Mouse (Mus musculus) stomach, embryonic 14.5 days (tissue): Measurements from ENCODE around the gene Gm37240. TPM values are rescaled to one million over a fixed set of nuclear protein-coding genes. Genes with fewer than 3 reads are reported as not detected.

Source experiments
- ATAC-seq: fragments of 200-750 bp; cut with Nextera tagmentation; 2 replicates; pipeline ENCODE4 v1.8.0; 2017; ENCODE audit warnings: low read depth, moderate TSS enrichment; ENCODE audit not compliant: insufficient number of reproducible peaks, insufficient read depth, low FRiP score
- H3K27ac ChIP-seq: fragments of 300-500 bp; sonication (generic); 2 replicates; pipeline ENCODE4 v1.5.1; 2014; ENCODE audit warnings: mild to moderate bottlenecking, low read length, moderate library complexity, mixed read lengths
- H3K27me3 ChIP-seq: fragments of 300-500 bp; sonication (generic); 2 replicates; pipeline ENCODE4 v1.6.1; 2014; ENCODE audit warnings: low read length, control low read depth, mixed read lengths; ENCODE audit not compliant: control insufficient read depth, insufficient read depth
- H3K36me3 ChIP-seq: fragments of 300-500 bp; sonication (generic); 2 replicates; pipeline ENCODE4 v1.6.1; 2014; ENCODE audit warnings: mild to moderate bottlenecking, control low read depth, low read length, moderate library complexity, mixed read lengths; ENCODE audit not compliant: control insufficient read depth, insufficient read depth
- H3K4me1 ChIP-seq: fragments of 300-500 bp; sonication (generic); 2 replicates; pipeline ENCODE4 v1.6.1; 2014; ENCODE audit warnings: low read length, control low read depth, mixed read lengths; ENCODE audit not compliant: control insufficient read depth, insufficient read depth
- H3K4me2 ChIP-seq: fragments of 300-500 bp; sonication (generic); replicated peaks from 2 replicates; pipeline ENCODE4 v1.6.1; 2014; ENCODE audit warnings: low read depth, low read length, control low read depth
- H3K4me3 ChIP-seq: fragments of 300-500 bp; sonication (generic); 2 replicates; pipeline ENCODE4 v1.5.1; 2014; ENCODE audit warnings: low read depth, low read length, control low read depth
- H3K9ac ChIP-seq: fragments of 300-500 bp; sonication (generic); replicated peaks from 2 replicates; pipeline ENCODE4 v1.6.1; 2014; ENCODE audit warnings: low read depth, mild to moderate bottlenecking, control low read depth, low read length, moderate library complexity, mixed read lengths
- H3K9me3 ChIP-seq: fragments of 300-500 bp; sonication (generic); 2 replicates; pipeline ENCODE4 v1.6.1; 2016; ENCODE audit warnings: low read depth, low read length, control low read depth; ENCODE audit not compliant: control insufficient read depth
- WGBS: fragments of 180-500 bp; shearing (Covaris S2); extraction: QIAGEN DNeasy Blood & Tissue Kit; methylation state at CpG from one replicate; pipeline ENCODE4 v1.1.7; 2014; 5-methylcytosine and 5-hydroxymethylcytosine counted together
- polyA plus RNA-seq: library from polyadenylated mRNA; unstranded; fragments of >200 nt; fragmentation: Nextera tagmentation; extraction: Ambion mirVana; gene quantifications from 2 replicates; pipeline ENCODE4 v1.2.1, GENCODE M21; 2014

The Gm37240 gene
- polyA plus RNA-seq, 1 experiment from 2014 or later: 9.6 TPM

GRCm38 (mm10) chr3:85888221-85888671 lies 928 bp upstream of the Gm37240 start:
- no peak overlapping the region for H3K9ac ChIP-seq
- ATAC-seq: no peak
- WGBS: 14% methylated on average over 11 of the region's 11 CpGs

GRCm38 (mm10) chr3:85886636-85887238 lies 581 bp downstream of the Gm37240 start:
- 4% methylated on average over 22 of the region's 22 CpGs for WGBS
- Histone ChIP-seq H3K9me3 (no peaks in the 10 kb centered on the region), H3K4me3 (peak overlapping the region; percentile 49), H3K27me3 (no peaks in the 10 kb centered on the region), H3K4me2 (peak overlapping the region; percentile 85), H3K4me1 (peaks cover 5% of the 10 kb centered on the region; the same call in 1 of the 2 replicates), H3K36me3 (no peaks in the 10 kb centered on the region), H3K27ac (no peak overlapping the region), H3K9ac (peak overlapping the region; percentile 32; the same call in 1 of the 2 replicates)
- no peak for ATAC-seq

More at GRCm38 (mm10) chr3:85888221-85888671, 928 bp upstream of the Gm37240 start:
- H3K27me3 ChIP-seq: no peaks in the 10 kb centered on the region
- no peaks in the 10 kb centered on the region for H3K36me3 ChIP-seq
- peak overlapping the region; percentile 49; the same call in 1 of the 2 replicates for H3K4me3 ChIP-seq
- H3K27ac ChIP-seq: no peak overlapping the region; the same call in 1 of the 2 replicates
- no peaks in the 10 kb centered on the region for H3K9me3 ChIP-seq
- peaks cover 5% of the 10 kb centered on the region; the same call in 1 of the 2 replicates for H3K4me1 ChIP-seq
- H3K4me2 ChIP-seq: peak overlapping the region; percentile 85

- no peak overlapping the region for H3K4me3 ChIP-seq
- H3K27ac ChIP-seq: no peak overlapping the region
- no peak for ATAC-seq
- peak overlapping the region; percentile 85; the same call in 1 of the 2 replicates for H3K4me2 ChIP-seq
- no peak overlapping the region for H3K9ac ChIP-seq
- 67% methylated on average over 1 of the region's 1 CpGs for WGBS
- no peaks in the 10 kb centered on the region for H3K36me3 ChIP-seq
- no peaks in the 10 kb centered on the region for H3K27me3 ChIP-seq
- no peaks in the 10 kb centered on the region for H3K9me3 ChIP-seq
- H3K4me1 ChIP-seq: peaks cover 5% of the 10 kb centered on the region; the same call in 1 of the 2 replicates
Measured at GRCm38 (mm10) chr3:85885906-85886305, 1.4 kb downstream of the Gm37240 start.

GRCm38 (mm10) chr3:85880687-85881086 lies 6.6 kb downstream of the Gm37240 start:
- H3K4me1 ChIP-seq: no peaks in the 10 kb centered on the region
- ATAC-seq: peak; percentile 84; the same call in 1 of the 2 replicates
- WGBS: 92% methylated on average over 2 of the region's 2 CpGs
- H3K9ac ChIP-seq: no peak overlapping the region
- H3K9me3 ChIP-seq: no peaks in the 10 kb centered on the region
- no peak overlapping the region for H3K4me3 ChIP-seq
- no peaks in the 10 kb centered on the region for H3K27me3 ChIP-seq
- H3K27ac ChIP-seq: no peak overlapping the region
- no peaks in the 10 kb centered on the region for H3K36me3 ChIP-seq
- H3K4me2 ChIP-seq: no peak overlapping the region

- no peak for ATAC-seq
- H3K27ac ChIP-seq: no peak overlapping the region
- no peak overlapping the region for H3K4me2 ChIP-seq
- H3K9me3 ChIP-seq: no peaks in the 10 kb centered on the region
- no peak overlapping the region for H3K4me3 ChIP-seq
- WGBS: 85% methylated on average over 8 of the region's 8 CpGs
- no peaks in the 10 kb centered on the region for H3K36me3 ChIP-seq
- no peaks in the 10 kb centered on the region for H3K4me1 ChIP-seq
- no peak overlapping the region for H3K9ac ChIP-seq
- no peaks in the 10 kb centered on the region for H3K27me3 ChIP-seq
Measured at GRCm38 (mm10) chr3:85880068-85880467, 7.2 kb downstream of the Gm37240 start.

- H3K9ac ChIP-seq: no peak overlapping the region
- no peaks in the 10 kb centered on the region for H3K4me1 ChIP-seq
- H3K27ac ChIP-seq: no peak overlapping the region
- no peaks in the 10 kb centered on the region for H3K36me3 ChIP-seq
- H3K4me2 ChIP-seq: no peak overlapping the region
- H3K27me3 ChIP-seq: no peaks in the 10 kb centered on the region
- WGBS: 77% methylated on average over 5 of the region's 5 CpGs
- no peaks in the 10 kb centered on the region for H3K9me3 ChIP-seq
- no peak overlapping the region for H3K4me3 ChIP-seq
- ATAC-seq: no peak
Measured at GRCm38 (mm10) chr3:85878911-85879310, 8.4 kb downstream of the Gm37240 start.

- 16% methylated on average over 3 of the region's 3 CpGs for WGBS
- Histone ChIP-seq H3K4me3 (no peak overlapping the region), H3K9ac (no peak overlapping the region), H3K4me1 (no peaks in the 10 kb centered on the region), H3K4me2 (no peak overlapping the region), H3K27me3 (no peaks in the 10 kb centered on the region), H3K27ac (no peak overlapping the region), H3K9me3 (peaks cover 2% of the 10 kb centered on the region; the same call in 1 of the 2 replicates), H3K36me3 (no peaks in the 10 kb centered on the region)
- ATAC-seq: no peak
Measured at GRCm38 (mm10) chr3:85863996-85864395, 23.3 kb downstream of the Gm37240 start.

GRCm38 (mm10) chr3:85862886-85863285 lies 24.4 kb downstream of the Gm37240 start:
- Histone ChIP-seq H3K27ac (no peak overlapping the region), H3K36me3 (no peaks in the 10 kb centered on the region), H3K9ac (no peak overlapping the region), H3K4me1 (no peaks in the 10 kb centered on the region), H3K4me3 (no peak overlapping the region), H3K27me3 (no peaks in the 10 kb centered on the region), H3K9me3 (no peaks in the 10 kb centered on the region), H3K4me2 (no peak overlapping the region)
- no peak for ATAC-seq
- 90% methylated on average over 2 of the region's 2 CpGs for WGBS
